Mouse (Mus musculus): ENCODE results near the gene Zfp775. TPM values are rescaled to one million over a fixed set of nuclear protein-coding genes. Genes with fewer than 3 reads are reported as not detected.
"Not testable (repeated sequence)": the region's sequence is repeated elsewhere in the genome, so short reads cannot be mapped to it uniquely, and the experiment has no call there.

The Zfp775 gene
- polyA plus RNA-seq, 1 experiment from 2014 or later: 5.2 TPM

- 92% methylated on average over 30 of the region's 30 CpGs for WGBS
- Histone ChIP-seq H3K9ac (ENCODE audit: low read length) (no peak overlapping the region), H3K9me3 (replicated peaks; ENCODE audit: control insufficient read depth, low read length) (no peaks in the 10 kb centered on the region), H3K27me3 (ENCODE audit: control insufficient read depth, insufficient read depth, low read length) (no peaks in the 10 kb centered on the region), H3K4me3 (replicated peaks; ENCODE audit: low read length) (no peak overlapping the region), H3K27ac (ENCODE audit: low read length) (no peak overlapping the region), H3K4me1 (ENCODE audit: control insufficient read depth, insufficient read depth, low read length) (no peaks in the 10 kb centered on the region), H3K4me2 (ENCODE audit: low read depth, low read length) (no peak overlapping the region), H3K36me3 (ENCODE audit: control insufficient read depth, insufficient read depth, low read length) (peaks cover 10% of the 10 kb centered on the region)
- no peak for ATAC-seq (ENCODE audit: insufficient read depth, low FRiP score)
Observed at GRCm38 (mm10) chr6:48620031-48620430, 18.2 kb downstream of the Zfp775 start.

DNA sequence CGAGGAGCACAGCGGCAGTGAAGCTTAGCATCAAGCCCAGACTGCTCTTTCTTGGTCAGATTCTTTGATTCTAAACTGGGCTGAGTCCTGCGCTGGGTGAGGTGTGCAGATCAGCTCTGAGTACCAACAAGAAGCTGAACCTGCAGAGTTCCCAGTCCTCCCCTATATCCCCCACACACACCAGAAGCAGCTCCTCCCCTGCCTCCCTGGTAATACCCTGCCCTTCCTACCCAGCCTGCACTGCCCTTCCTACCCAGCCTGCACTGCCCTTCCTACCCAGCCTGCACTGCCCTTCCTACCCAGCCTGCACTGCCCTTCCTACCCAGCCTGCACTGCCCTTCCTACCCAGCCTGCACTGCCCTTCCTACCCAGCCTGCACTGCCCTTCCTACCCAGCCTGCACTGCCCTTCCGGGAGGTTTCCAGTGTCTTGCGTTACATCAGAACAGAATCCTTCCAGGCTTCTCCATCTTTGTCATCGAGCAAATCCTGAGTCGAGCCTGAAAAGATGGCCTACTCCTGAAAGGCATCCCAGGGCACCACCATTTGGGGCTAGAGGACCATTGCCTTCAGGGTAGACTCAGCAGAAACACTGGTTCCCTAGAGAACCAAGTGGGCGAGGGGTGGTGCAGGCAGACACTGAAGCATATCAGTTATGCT, 20.5 kb downstream of the Zfp775 start:
- H3K4me1 ChIP-seq (ENCODE audit: control insufficient read depth, insufficient read depth, low read length); ATAC-seq (ENCODE audit: insufficient read depth, low FRiP score); H3K4me2 ChIP-seq (ENCODE audit: low read depth, low read length); H3K27ac ChIP-seq (ENCODE audit: low read length); H3K9me3 ChIP-seq (replicated peaks; ENCODE audit: control insufficient read depth, low read length); H3K4me3 ChIP-seq (replicated peaks; ENCODE audit: low read length); H3K9ac ChIP-seq (ENCODE audit: low read length): not testable (repeated sequence)
- Histone ChIP-seq H3K36me3 (ENCODE audit: control insufficient read depth, insufficient read depth, low read length) (peaks cover 10% of the 10 kb centered on the region), H3K27me3 (ENCODE audit: control insufficient read depth, insufficient read depth, low read length) (peaks cover 17% of the 10 kb centered on the region; the same call in 1 of the 2 replicates)
- WGBS: 83% methylated on average over 8 of the region's 8 CpGs

GRCm38 (mm10) chr6:48623460-48623859, 21.6 kb downstream of the Zfp775 start:
- peaks cover 10% of the 10 kb centered on the region for H3K36me3 ChIP-seq (ENCODE audit: control insufficient read depth, insufficient read depth, low read length)
- H3K9ac ChIP-seq (ENCODE audit: low read length): no peak overlapping the region
- no peak for ATAC-seq (ENCODE audit: insufficient read depth, low FRiP score)
- no peak overlapping the region for H3K4me3 ChIP-seq (replicated peaks; ENCODE audit: low read length)
- no peaks in the 10 kb centered on the region for H3K9me3 ChIP-seq (replicated peaks; ENCODE audit: control insufficient read depth, low read length)
- H3K27me3 ChIP-seq (ENCODE audit: control insufficient read depth, insufficient read depth, low read length): peaks cover 27% of the 10 kb centered on the region
- 0 out of 2 replicates have a peak, but pooled peaks cover 3% of the 10 kb centered on the region for H3K4me1 ChIP-seq (ENCODE audit: control insufficient read depth, insufficient read depth, low read length)
- no peak overlapping the region for H3K4me2 ChIP-seq (ENCODE audit: low read depth, low read length)
- H3K27ac ChIP-seq (ENCODE audit: low read length): no peak overlapping the region
- WGBS: 32% methylated on average over 1 of the region's 1 CpGs

DNA sequence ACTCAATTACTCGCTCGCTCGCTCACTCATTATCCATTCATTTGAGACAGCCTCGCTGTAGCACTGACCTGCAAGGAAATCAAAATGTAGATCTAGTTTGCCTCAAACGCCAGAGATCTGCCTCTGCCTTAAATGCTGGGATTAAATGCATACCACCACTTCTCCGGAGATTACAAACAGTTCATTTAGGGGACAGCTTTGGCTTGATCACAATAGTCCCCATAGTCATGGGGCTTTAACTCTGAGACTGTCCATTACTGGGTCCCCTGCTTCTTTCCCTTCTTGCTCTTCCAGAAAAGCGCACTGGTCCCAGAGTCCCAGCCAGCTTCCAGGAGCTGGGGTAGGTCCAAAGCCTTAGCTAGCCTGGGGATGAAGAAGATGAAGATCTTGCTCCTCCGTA, 24.6 kb downstream of the Zfp775 start, which contains the start of gene AI854703:
AI854703 (plus strand) TSS at position 301 of the 400 bp plus-strand sequence.
- peak within 1 kb of the TSS; percentile 96 for H3K4me2 ChIP-seq (ENCODE audit: low read depth, low read length)
- no peak for ATAC-seq (ENCODE audit: insufficient read depth, low FRiP score)
- peak within 1 kb of the TSS; percentile 51 for H3K4me3 ChIP-seq (replicated peaks; ENCODE audit: low read length)
- WGBS: 37% methylated on average over 8 of the region's 8 CpGs
- peaks cover 40% of the 10 kb centered on the region for H3K27me3 ChIP-seq (ENCODE audit: control insufficient read depth, insufficient read depth, low read length)
- peak within 1 kb of the TSS; percentile 64 for H3K9ac ChIP-seq (ENCODE audit: low read length)
- no peaks in the 10 kb centered on the region for H3K9me3 ChIP-seq (replicated peaks; ENCODE audit: control insufficient read depth, low read length)
- H3K36me3 ChIP-seq (ENCODE audit: control insufficient read depth, insufficient read depth, low read length): no peaks in the 10 kb centered on the region
- H3K4me1 ChIP-seq (ENCODE audit: control insufficient read depth, insufficient read depth, low read length): peaks cover 11% of the 10 kb centered on the region
- H3K27ac ChIP-seq (ENCODE audit: low read length): no peak within 1 kb of the TSS

- H3K9ac ChIP-seq (ENCODE audit: low read length): peak overlapping the region; percentile 64
- H3K27me3 ChIP-seq (ENCODE audit: control insufficient read depth, insufficient read depth, low read length): peaks cover 40% of the 10 kb centered on the region
- no peaks in the 10 kb centered on the region for H3K36me3 ChIP-seq (ENCODE audit: control insufficient read depth, insufficient read depth, low read length)
- no peaks in the 10 kb centered on the region for H3K9me3 ChIP-seq (replicated peaks; ENCODE audit: control insufficient read depth, low read length)
- no peak for ATAC-seq (ENCODE audit: insufficient read depth, low FRiP score)
- peak overlapping the region; percentile 51 for H3K4me3 ChIP-seq (replicated peaks; ENCODE audit: low read length)
- H3K27ac ChIP-seq (ENCODE audit: low read length): no peak overlapping the region
- peaks cover 11% of the 10 kb centered on the region for H3K4me1 ChIP-seq (ENCODE audit: control insufficient read depth, insufficient read depth, low read length)
- H3K4me2 ChIP-seq (ENCODE audit: low read depth, low read length): peak overlapping the region; percentile 96
- WGBS: under 1% methylated on average over 32 of the region's 32 CpGs
Observed at GRCm38 (mm10) chr6:48626984-48627383, 25.1 kb downstream of the Zfp775 start.

DNA sequence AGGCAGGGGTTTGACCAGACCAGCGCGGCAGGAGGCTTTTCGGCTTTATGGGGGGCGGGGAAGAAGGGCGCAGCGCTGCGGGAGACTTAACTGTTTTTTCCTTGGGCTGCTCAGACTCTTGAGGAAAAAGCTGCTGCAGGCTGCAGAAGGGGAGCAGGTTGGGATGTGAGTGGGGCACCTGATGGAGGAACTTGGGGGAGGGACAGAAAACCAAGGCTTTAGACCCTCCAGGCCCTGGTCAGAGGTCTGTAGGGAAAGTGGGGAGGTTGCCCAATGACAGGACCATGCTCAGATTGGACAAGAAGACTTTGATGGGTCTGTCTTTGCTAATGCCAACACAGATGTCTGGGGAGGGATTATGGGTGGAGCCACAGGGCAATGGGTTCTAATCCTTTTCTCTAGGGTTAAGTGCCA, 25.7 kb downstream of the Zfp775 start:
- H3K4me3 ChIP-seq (replicated peaks; ENCODE audit: low read length): peak overlapping the region; percentile 51
- H3K36me3 ChIP-seq (ENCODE audit: control insufficient read depth, insufficient read depth, low read length): no peaks in the 10 kb centered on the region
- H3K27me3 ChIP-seq (ENCODE audit: control insufficient read depth, insufficient read depth, low read length): peaks cover 40% of the 10 kb centered on the region
- peak overlapping the region; percentile 96 for H3K4me2 ChIP-seq (ENCODE audit: low read depth, low read length)
- no peak overlapping the region for H3K27ac ChIP-seq (ENCODE audit: low read length)
- no peaks in the 10 kb centered on the region for H3K9me3 ChIP-seq (replicated peaks; ENCODE audit: control insufficient read depth, low read length)
- peak overlapping the region; percentile 64 for H3K9ac ChIP-seq (ENCODE audit: low read length)
- WGBS: 4% methylated on average over 7 of the region's 7 CpGs
- H3K4me1 ChIP-seq (ENCODE audit: control insufficient read depth, insufficient read depth, low read length): peaks cover 11% of the 10 kb centered on the region
- no peak for ATAC-seq (ENCODE audit: insufficient read depth, low FRiP score)

- WGBS: 73% methylated on average over 3 of the region's 3 CpGs
- Histone ChIP-seq H3K36me3 (ENCODE audit: control insufficient read depth, insufficient read depth, low read length) (no peaks in the 10 kb centered on the region), H3K4me2 (ENCODE audit: low read depth, low read length) (no peak overlapping the region), H3K27me3 (ENCODE audit: control insufficient read depth, insufficient read depth, low read length) (peaks cover 40% of the 10 kb centered on the region), H3K27ac (ENCODE audit: low read length) (no peak overlapping the region), H3K4me1 (ENCODE audit: control insufficient read depth, insufficient read depth, low read length) (peaks cover 11% of the 10 kb centered on the region), H3K9me3 (replicated peaks; ENCODE audit: control insufficient read depth, low read length) (no peaks in the 10 kb centered on the region), H3K9ac (ENCODE audit: low read length) (no peak overlapping the region), H3K4me3 (replicated peaks; ENCODE audit: low read length) (no peak overlapping the region)
- ATAC-seq (ENCODE audit: insufficient read depth, low FRiP score): no peak
Observed at GRCm38 (mm10) chr6:48628377-48628776, 26.5 kb downstream of the Zfp775 start.

GRCm38 (mm10) chr6:48628808-48629660, 27.2 kb downstream of the Zfp775 start:
- no peaks in the 10 kb centered on the region for H3K9me3 ChIP-seq (replicated peaks; ENCODE audit: control insufficient read depth, low read length)
- H3K27ac ChIP-seq (ENCODE audit: low read length): no peak overlapping the region
- 0 out of 2 replicates have a peak, but pooled peaks have one; percentile 34 for ATAC-seq (ENCODE audit: insufficient read depth, low FRiP score)
- H3K4me3 ChIP-seq (replicated peaks; ENCODE audit: low read length): peak overlapping the region; percentile 45
- H3K4me1 ChIP-seq (ENCODE audit: control insufficient read depth, insufficient read depth, low read length): peaks cover 11% of the 10 kb centered on the region
- H3K4me2 ChIP-seq (ENCODE audit: low read depth, low read length): peak overlapping the region; percentile 85
- H3K36me3 ChIP-seq (ENCODE audit: control insufficient read depth, insufficient read depth, low read length): no peaks in the 10 kb centered on the region
- H3K27me3 ChIP-seq (ENCODE audit: control insufficient read depth, insufficient read depth, low read length): peaks cover 40% of the 10 kb centered on the region
- H3K9ac ChIP-seq (ENCODE audit: low read length): peak overlapping the region; percentile 70
- whole genome bisulfite sequencing: 5% methylated on average over 54 of the region's 54 CpGs

GRCm38 (mm10) chr6:48629661-48630034, 27.8 kb downstream of the Zfp775 start:
- Histone ChIP-seq H3K4me3 (replicated peaks; ENCODE audit: low read length) (peak overlapping the region; percentile 45), H3K9me3 (replicated peaks; ENCODE audit: control insufficient read depth, low read length) (no peaks in the 10 kb centered on the region), H3K4me1 (ENCODE audit: control insufficient read depth, insufficient read depth, low read length) (peaks cover 11% of the 10 kb centered on the region), H3K27ac (ENCODE audit: low read length) (no peak overlapping the region), H3K9ac (ENCODE audit: low read length) (peak overlapping the region; percentile 70), H3K36me3 (ENCODE audit: control insufficient read depth, insufficient read depth, low read length) (no peaks in the 10 kb centered on the region), H3K27me3 (ENCODE audit: control insufficient read depth, insufficient read depth, low read length) (peaks cover 40% of the 10 kb centered on the region), H3K4me2 (ENCODE audit: low read depth, low read length) (peak overlapping the region; percentile 85)
- 11% methylated on average over 13 of the region's 13 CpGs for WGBS
- no peak for ATAC-seq (ENCODE audit: insufficient read depth, low FRiP score)
